Mouse (Mus musculus) heart, postnatal 0 days (tissue): ENCODE measurements at regions not wholly inside any gene's neighbourhood (a gene's known extent, or its start where the extent isn't known, plus 50 kb on each side); places are given as distances from the start of the nearest gene placed in this dataset.
"Not testable (repeated sequence)": the region's sequence is repeated elsewhere in the genome, so short reads cannot be mapped to it uniquely, and the experiment has no call there.

Experiments
- ATAC-seq: fragments of 200-750 bp; cut with Nextera tagmentation; 2 replicates; pipeline ENCODE4 v1.8.0; 2017; ENCODE audit warnings: low read depth, moderate number of reproducible peaks, moderate library complexity; ENCODE audit not compliant: insufficient read depth
- DNase-seq: peaks from one replicate; pipeline ENCODE4 v3.0.0-alpha.2; 2016; ENCODE audit warnings: low spot score
- H3K27ac ChIP-seq: fragments of 300-500 bp; sonication (generic); 2 replicates; pipeline ENCODE4 v1.5.1; 2014; ENCODE audit warnings: low read depth, mild to moderate bottlenecking
- H3K27me3 ChIP-seq: fragments of 300-500 bp; sonication (generic); 2 replicates; pipeline ENCODE4 v1.6.1; 2014; ENCODE audit warnings: low read length, mixed read lengths; ENCODE audit not compliant: control insufficient read depth, insufficient read depth
- H3K36me3 ChIP-seq: fragments of 300-500 bp; sonication (generic); replicated peaks from 2 replicates; pipeline ENCODE4 v1.6.1; 2014; ENCODE audit warnings: low read length, mixed read lengths; ENCODE audit not compliant: control insufficient read depth, insufficient read depth
- H3K4me1 ChIP-seq: fragments of 300-500 bp; sonication (generic); 2 replicates; pipeline ENCODE4 v1.6.1; 2014; ENCODE audit warnings: antibody characterized with exemption; ENCODE audit not compliant: control insufficient read depth, insufficient read depth
- H3K4me2 ChIP-seq: fragments of 300-500 bp; sonication (generic); 2 replicates; pipeline ENCODE4 v1.6.1; 2014; ENCODE audit warnings: low read depth, mild to moderate bottlenecking, low read length, moderate library complexity
- H3K4me3 ChIP-seq: fragments of 300-500 bp; sonication (generic); 2 replicates; pipeline ENCODE4 v1.5.1; 2014; ENCODE audit warnings: low read depth, low read length
- H3K9ac ChIP-seq: fragments of 300-500 bp; sonication (generic); replicated peaks from 2 replicates; pipeline ENCODE4 v1.6.1; 2014; ENCODE audit warnings: low read depth, low read length, mixed read lengths
- H3K9me3 ChIP-seq: fragments of 300-500 bp; sonication (generic); replicated peaks from 2 replicates; pipeline ENCODE4 v1.6.1; 2016; ENCODE audit warnings: low read length; ENCODE audit not compliant: control insufficient read depth
- CTCF ChIP-seq: IDR thresholded peaks from 2 replicates; pipeline ENCODE4 v1.5.1; 2016; ENCODE audit warnings: antibody characterized with exemption, control low read depth, low read depth
- EP300 ChIP-seq: IDR thresholded peaks from 2 replicates; pipeline ENCODE4 v1.6.1; 2016; ENCODE audit warnings: antibody characterized with exemption, low read depth
- WGBS: fragments of 180-500 bp; shearing (Covaris S2); extraction: QIAGEN DNeasy Blood & Tissue Kit; methylation state at CpG from one replicate; pipeline ENCODE4 v1.1.7; 2014; 5-methylcytosine and 5-hydroxymethylcytosine counted together

- no peak overlapping the region for H3K4me2 ChIP-seq
- no peak for DNase-seq
- 76% methylated on average over 4 of the region's 4 CpGs for WGBS
- no peak overlapping the region for H3K9ac ChIP-seq
- no peak overlapping the region for H3K4me3 ChIP-seq
- no peak overlapping the region for H3K27ac ChIP-seq
- no peak for TF ChIP-seq CTCF
- no peak for TF ChIP-seq EP300
- no peaks in the 10 kb centered on the region for H3K9me3 ChIP-seq
- ATAC-seq = no peak
- H3K4me1 ChIP-seq = no peaks in the 10 kb centered on the region
- H3K36me3 ChIP-seq = no peaks in the 10 kb centered on the region
- H3K27me3 ChIP-seq = no peaks in the 10 kb centered on the region
Measured at GRCm38 (mm10) chr2:53474455-53474854, 282.9 kb downstream of the Arl6ip6 start.

GRCm38 (mm10) chr2:53479051-53479450 is 287.5 kb downstream of the Arl6ip6 start:
- H3K9ac ChIP-seq, H3K27me3 ChIP-seq, H3K4me3 ChIP-seq, H3K4me2 ChIP-seq, H3K36me3 ChIP-seq, ATAC-seq, H3K27ac ChIP-seq, H3K9me3 ChIP-seq, DNase-seq, H3K4me1 ChIP-seq: not testable (repeated sequence)
- 55% methylated on average over 4 of the region's 4 CpGs for WGBS

GRCm38 (mm10) chr2:53488301-53488700 is 296.8 kb downstream of the Arl6ip6 start:
- TF ChIP-seq CTCF (no peak), EP300 (no peak)
- Histone ChIP-seq H3K9me3 (no peaks in the 10 kb centered on the region), H3K27me3 (no peaks in the 10 kb centered on the region), H3K36me3 (no peaks in the 10 kb centered on the region), H3K9ac (no peak overlapping the region), H3K27ac (no peak overlapping the region), H3K4me1 (no peaks in the 10 kb centered on the region), H3K4me2 (no peak overlapping the region), H3K4me3 (no peak overlapping the region)
- ATAC-seq = no peak
- DNase-seq = no peak
- WGBS = 69% methylated on average over 1 of the region's 1 CpGs

GRCm38 (mm10) chr2:53490805-53491585 is 299.5 kb downstream of the Arl6ip6 start:
- no peak for ATAC-seq
- 73% methylated on average over 4 of the region's 4 CpGs for WGBS
- Histone ChIP-seq H3K4me2 (no peak overlapping the region), H3K4me1 (no peaks in the 10 kb centered on the region), H3K27ac (no peak overlapping the region), H3K9ac (no peak overlapping the region), H3K27me3 (no peaks in the 10 kb centered on the region), H3K9me3 (no peaks in the 10 kb centered on the region), H3K36me3 (no peaks in the 10 kb centered on the region), H3K4me3 (no peak overlapping the region)
- no peak for TF ChIP-seq EP300
- TF ChIP-seq CTCF = no peak
- DNase-seq = no peak

- Histone ChIP-seq H3K4me3 (no peak overlapping the region), H3K27me3 (no peaks in the 10 kb centered on the region), H3K9ac (no peak overlapping the region), H3K36me3 (no peaks in the 10 kb centered on the region), H3K4me1 (no peaks in the 10 kb centered on the region), H3K27ac (no peak overlapping the region), H3K9me3 (no peaks in the 10 kb centered on the region), H3K4me2 (no peak overlapping the region)
- ATAC-seq (no peak), DNase-seq (no peak)
- 69% methylated on average over 2 of the region's 2 CpGs for WGBS
- TF ChIP-seq EP300 = no peak
- TF ChIP-seq CTCF = no peak
Measured at GRCm38 (mm10) chr2:53492788-53493187, 301.3 kb downstream of the Arl6ip6 start.
